Comparison of ENCODE assay signal across 25 mouse cellular contexts in genomic region chr7:38030606-38031005, GRCm38 (mm10). TPM values are rescaled to one million over a fixed set of nuclear protein-coding genes. Genes with fewer than 3 reads are reported as not detected.
DNase-seq lines count a peak whose midpoint lies in the region; ATAC-seq lines count a peak whose summit lies in the region.
"Had no signal": no experiment of that assay in that cellular context is flagged by ENCODE, and none has a peak within 500 bp of the region (broad histone marks: within the 10 kb centered on the region; RNA-seq: fewer than 3 reads in every experiment).

No protein-coding gene starts in this region.

- 34% methylated on average over 6 of the region's 6 CpGs for WGBS in midbrain, embryonic 10.5 days
- WGBS in midbrain, embryonic 13.5 days = 39% methylated on average over 6 of the region's 6 CpGs
- 35% methylated on average over 6 of the region's 6 CpGs for WGBS in intestine, embryonic 16.5 days
- 35% methylated on average over 6 of the region's 6 CpGs for WGBS in forebrain, embryonic 16.5 days

- H3K27me3 ChIP-seq in midbrain, embryonic 10.5 days (ENCODE audit: low read depth, poor library complexity, severe bottlenecking) = no peaks in the 10 kb centered on the region
- no peaks in the 10 kb centered on the region for H3K27me3 ChIP-seq in midbrain, embryonic 13.5 days
- H3K27me3 ChIP-seq in intestine, embryonic 16.5 days (replicated peaks; ENCODE audit: control insufficient read depth, insufficient read depth, low read length) = no peaks in the 10 kb centered on the region
- no peaks in the 10 kb centered on the region for H3K27me3 ChIP-seq in forebrain, embryonic 16.5 days (replicated peaks; ENCODE audit: control insufficient read depth, insufficient read depth, low read length)
- H3K27me3 ChIP-seq: embryonic facial prominence, embryonic 15.5 days; forebrain, embryonic 15.5 days; heart, embryonic 15.5 days; hindbrain, embryonic 15.5 days; limb, embryonic 15.5 days; midbrain, embryonic 12.5 days had no signal

- no peaks in the 10 kb centered on the region for H3K36me3 ChIP-seq in midbrain, embryonic 10.5 days
- no peaks in the 10 kb centered on the region for H3K36me3 ChIP-seq in midbrain, embryonic 13.5 days
- no peaks in the 10 kb centered on the region for H3K36me3 ChIP-seq in intestine, embryonic 16.5 days (ENCODE audit: control insufficient read depth, insufficient read depth, low read length)
- H3K36me3 ChIP-seq in forebrain, embryonic 16.5 days (ENCODE audit: control insufficient read depth, insufficient read depth) = no peaks in the 10 kb centered on the region
- H3K36me3 ChIP-seq: embryonic facial prominence, embryonic 15.5 days; forebrain, embryonic 15.5 days; heart, embryonic 15.5 days; hindbrain, embryonic 15.5 days; limb, embryonic 15.5 days; midbrain, embryonic 12.5 days had no signal

- peak; percentile 8 for DNase-seq in CD4-positive, CD25-positive, alpha-beta regulatory T cell, adult 2 months (ENCODE audit: low read depth, low spot score)
- no peak for DNase-seq in midbrain, embryonic 10.5 days (ENCODE audit: low spot score)
- peak; percentile 24 for DNase-seq in MEL-GATA-1-ER (ENCODE audit: extremely low read depth, low read depth)
- no peak for DNase-seq in gastrocnemius, postnatal 14 days
- DNase-seq: adrenal gland, adult 8-10 months; cerebellum, adult 18-20 months; cerebellum, postnatal 36 days; gastrocnemius, postnatal 25 days; kidney, adult 18-20 months; layer of hippocampus, adult 9-11 months; left cerebral cortex, postnatal 4 days; retina, postnatal 1 day; thymus, postnatal 25 days had no signal

- H3K9me3 ChIP-seq in midbrain, embryonic 10.5 days (replicated peaks) = no peaks in the 10 kb centered on the region
- no peaks in the 10 kb centered on the region for H3K9me3 ChIP-seq in midbrain, embryonic 13.5 days
- H3K9me3 ChIP-seq in intestine, embryonic 16.5 days (ENCODE audit: control insufficient read depth, low read length) = no peaks in the 10 kb centered on the region
- no peaks in the 10 kb centered on the region for H3K9me3 ChIP-seq in forebrain, embryonic 16.5 days (ENCODE audit: control insufficient read depth, low read length)
- H3K9me3 ChIP-seq: embryonic facial prominence, embryonic 15.5 days; forebrain, embryonic 15.5 days; heart, embryonic 15.5 days; hindbrain, embryonic 15.5 days; limb, embryonic 15.5 days; midbrain, embryonic 12.5 days had no signal

- no peak overlapping the region for H3K4me3 ChIP-seq in midbrain, embryonic 10.5 days
- no peak overlapping the region for H3K4me3 ChIP-seq in midbrain, embryonic 13.5 days (replicated peaks)
- no peak overlapping the region for H3K4me3 ChIP-seq in intestine, embryonic 16.5 days (ENCODE audit: low read length)
- H3K4me3 ChIP-seq in forebrain, embryonic 16.5 days (replicated peaks; ENCODE audit: low read length) = no peak overlapping the region
- H3K4me3 ChIP-seq: embryonic facial prominence, embryonic 15.5 days; forebrain, embryonic 15.5 days; heart, embryonic 15.5 days; hindbrain, embryonic 15.5 days; limb, embryonic 15.5 days; midbrain, embryonic 12.5 days had no signal

- no peak overlapping the region for H3K9ac ChIP-seq in midbrain, embryonic 13.5 days (replicated peaks)
- H3K9ac ChIP-seq in intestine, embryonic 16.5 days (ENCODE audit: low read depth, low read length) = no peak overlapping the region
- no peak overlapping the region for H3K9ac ChIP-seq in forebrain, embryonic 16.5 days (replicated peaks; ENCODE audit: low read depth, low read length)
- H3K9ac ChIP-seq: embryonic facial prominence, embryonic 15.5 days; forebrain, embryonic 15.5 days; heart, embryonic 15.5 days; hindbrain, embryonic 15.5 days; limb, embryonic 15.5 days; liver, embryonic 14.5 days; midbrain, embryonic 12.5 days had no signal

- intact Hi-C loops in gastrocnemius, postnatal 14 days (cut with DNase I; ENCODE audit: low total_unique reads) = no loop called here

- no peak for ATAC-seq in CD4-positive, CD25-positive, alpha-beta regulatory T cell, adult 4 months
- no peak for ATAC-seq in midbrain, embryonic 13.5 days
- ATAC-seq in intestine, embryonic 16.5 days = peak; percentile 39
- ATAC-seq in forebrain, embryonic 16.5 days = no peak
- ATAC-seq: forebrain, embryonic 15.5 days had no signal

- H3K4me2 ChIP-seq in midbrain, embryonic 13.5 days (replicated peaks) = no peak overlapping the region
- H3K4me2 ChIP-seq in intestine, embryonic 16.5 days (ENCODE audit: low read depth, low read length) = no peak overlapping the region
- no peak overlapping the region for H3K4me2 ChIP-seq in forebrain, embryonic 16.5 days (ENCODE audit: low read length)
- H3K4me2 ChIP-seq: embryonic facial prominence, embryonic 15.5 days; forebrain, embryonic 15.5 days; heart, embryonic 15.5 days; hindbrain, embryonic 15.5 days; limb, embryonic 15.5 days; midbrain, embryonic 12.5 days had no signal

- peak overlapping the region; percentile 17; the same call in 1 of the 2 replicates for H3K27ac ChIP-seq in midbrain, embryonic 10.5 days (replicated peaks)
- no peak overlapping the region for H3K27ac ChIP-seq in midbrain, embryonic 13.5 days
- H3K27ac ChIP-seq in intestine, embryonic 16.5 days (ENCODE audit: low read length) = no peak overlapping the region
- no peak overlapping the region for H3K27ac ChIP-seq in forebrain, embryonic 16.5 days (ENCODE audit: low read length)
- H3K27ac ChIP-seq: embryonic facial prominence, embryonic 15.5 days; forebrain, embryonic 15.5 days; heart, embryonic 15.5 days; hindbrain, embryonic 15.5 days; kidney, postnatal 0 days; limb, embryonic 15.5 days; liver, embryonic 14.5 days; midbrain, embryonic 12.5 days had no signal

- peaks cover 11% of the 10 kb centered on the region for H3K4me1 ChIP-seq in midbrain, embryonic 10.5 days
- H3K4me1 ChIP-seq in midbrain, embryonic 13.5 days (replicated peaks) = no peaks in the 10 kb centered on the region
- no peaks in the 10 kb centered on the region for H3K4me1 ChIP-seq in intestine, embryonic 16.5 days (ENCODE audit: control insufficient read depth, insufficient read depth, low read length)
- H3K4me1 ChIP-seq in forebrain, embryonic 16.5 days (replicated peaks; ENCODE audit: control insufficient read depth, insufficient read depth, low read length) = no peaks in the 10 kb centered on the region
- H3K4me1 ChIP-seq: embryonic facial prominence, embryonic 15.5 days; forebrain, embryonic 15.5 days; heart, embryonic 15.5 days; hindbrain, embryonic 15.5 days; limb, embryonic 15.5 days; midbrain, embryonic 12.5 days had no signal

RNA-seq across cellular contexts. Expression of gene Uri1, which starts 7.3 kb away (rescaled TPM):
- 10 to 100 TPM; 14.7 to 20.8 TPM for polyA plus RNA-seq in CD4-positive, CD25-positive, alpha-beta regulatory T cell, adult 4 months (2017; shearing (Covaris generic))
- 43.6 and 44.2 TPM in 2 replicates for polyA plus RNA-seq in midbrain, embryonic 10.5 days (2016; fragmentation: Nextera tagmentation; extraction: Ambion mirVana)
- polyA plus RNA-seq in midbrain, embryonic 13.5 days (2015; fragmentation: Nextera tagmentation; extraction: Ambion mirVana) = 33.3 and 34.7 TPM in 2 replicates
- polyA plus RNA-seq in intestine, embryonic 16.5 days (2015; fragmentation: Nextera tagmentation; extraction: Ambion mirVana) = 29.6 TPM in 2 replicates
- 10 to 100 TPM; 25.6 to 26.9 TPM for total RNA-seq in gastrocnemius, postnatal 14 days (2021)
- polyA plus RNA-seq in forebrain, embryonic 16.5 days (2015; fragmentation: Nextera tagmentation; extraction: Ambion mirVana) = 35.9 and 43.9 TPM in 2 replicates

Comparison
In these comparisons a context has a peak if more than half of its experiments do, and no peak if none do; other contexts are left out.
1. DNase-seq: peak in CD4-positive, CD25-positive, alpha-beta regulatory T cell, adult 2 months (single experiment) and MEL-GATA-1-ER (single experiment); none in midbrain, embryonic 10.5 days (single experiment) and gastrocnemius, postnatal 14 days (single experiment).